Mouse (Mus musculus): ENCODE data around the gene Gm20773. TPM values are rescaled to one million over a fixed set of nuclear protein-coding genes. Genes with fewer than 3 reads are reported as not detected.
"Not testable (repeated sequence)": the region's sequence is repeated elsewhere in the genome, so short reads cannot be mapped to it uniquely, and the experiment has no call there.

The Gm20773 gene
- polyA plus RNA-seq (2014; fragmentation: Nextera tagmentation; extraction: Ambion mirVana) = not detected in 2 replicates

DNA sequence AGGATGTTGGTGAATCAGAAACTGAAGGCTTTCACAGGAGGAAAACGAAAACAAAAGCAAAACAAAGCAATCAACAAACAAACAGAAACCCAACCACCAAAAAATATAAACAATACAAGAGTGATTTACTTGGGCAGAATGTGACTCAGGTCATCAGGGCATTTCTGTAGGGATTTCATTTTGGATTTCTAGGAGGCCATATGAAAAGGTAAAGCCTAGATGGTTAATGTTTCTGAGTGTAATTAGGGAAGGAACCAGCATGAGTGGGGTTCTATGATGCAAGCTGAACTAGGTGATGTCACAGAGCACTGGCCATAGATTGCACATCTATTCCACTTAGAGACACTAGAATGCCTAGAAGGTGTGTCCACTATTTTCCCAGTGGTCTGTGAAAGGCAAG, at the start of gene Gm20773:
TSS of gene Gm20773 (plus strand) at position 301 of the 400 bp plus-strand sequence.
- not testable (repeated sequence) for H3K27ac ChIP-seq (replicated peaks in 1 of 2; ENCODE audit: control insufficient read depth in 1 of 2, insufficient read depth in 1 of 2, low read depth in 2 of 2, low read length in 2 of 2); H3K4me2 ChIP-seq (ENCODE audit: low read length); ATAC-seq (ENCODE audit: insufficient number of reproducible peaks, insufficient read depth, low FRiP score, low read depth); H3K36me3 ChIP-seq (ENCODE audit: control insufficient read depth, insufficient read depth, low read length); H3K4me1 ChIP-seq (ENCODE audit: control insufficient read depth in 2 of 2, insufficient read depth in 2 of 2, low read length in 2 of 2); H3K4me3 ChIP-seq (ENCODE audit: control insufficient read depth in 1 of 2, insufficient read depth in 1 of 2, low read depth in 1 of 2, low read length in 2 of 2); H3K9ac ChIP-seq (ENCODE audit: low read length); H3K9me3 ChIP-seq (ENCODE audit: control insufficient read depth, low read length); H3K27me3 ChIP-seq (ENCODE audit: control insufficient read depth, insufficient read depth, low read length)
- no CpG with 5 or more reads among the region's 1 CpGs for WGBS

DNA sequence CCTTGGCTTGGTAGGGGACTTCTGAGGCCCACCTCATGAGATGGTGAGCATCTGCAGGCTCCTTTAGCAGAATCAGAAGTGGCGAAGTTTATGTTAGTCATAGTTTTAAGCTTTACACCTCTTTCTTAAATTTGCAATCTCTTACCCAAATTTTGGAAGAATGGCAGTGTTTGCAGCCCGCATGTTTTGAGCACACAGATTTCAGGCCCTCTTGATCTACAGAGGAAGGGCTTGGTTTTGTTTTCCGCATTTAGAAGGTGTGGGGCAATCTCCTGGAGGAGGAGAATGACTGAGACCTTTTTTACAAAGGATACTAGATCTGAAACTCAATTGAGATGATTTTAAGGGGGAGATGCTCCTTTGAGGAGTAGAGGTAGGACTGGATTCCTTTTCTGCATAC, 28.3 kb upstream of the Gm20773 start, which contains the start of gene Gm21866:
TSS of gene Gm21866 (minus strand) at position 101 of the 400 bp plus-strand sequence.
- not testable (repeated sequence) for H3K9ac ChIP-seq (ENCODE audit: low read length); H3K27ac ChIP-seq (replicated peaks in 1 of 2; ENCODE audit: control insufficient read depth in 1 of 2, insufficient read depth in 1 of 2, low read depth in 2 of 2, low read length in 2 of 2); H3K36me3 ChIP-seq (ENCODE audit: control insufficient read depth, insufficient read depth, low read length); H3K4me3 ChIP-seq (ENCODE audit: control insufficient read depth in 1 of 2, insufficient read depth in 1 of 2, low read depth in 1 of 2, low read length in 2 of 2); H3K9me3 ChIP-seq (ENCODE audit: control insufficient read depth, low read length); H3K4me1 ChIP-seq (ENCODE audit: control insufficient read depth in 2 of 2, insufficient read depth in 2 of 2, low read length in 2 of 2); ATAC-seq (ENCODE audit: insufficient number of reproducible peaks, insufficient read depth, low FRiP score, low read depth); H3K27me3 ChIP-seq (ENCODE audit: control insufficient read depth, insufficient read depth, low read length); H3K4me2 ChIP-seq (ENCODE audit: low read length)
- WGBS = 40% methylated on average over 1 of the region's 3 CpGs

Other genes starting within 250 kb of the Gm20773 start
- gene Gm21440, start 241.6 kb upstream of the Gm20773 start, polyA plus RNA-seq (2014; fragmentation: Nextera tagmentation; extraction: Ambion mirVana) = not detected in 2 replicates
- not detected in 2 replicates for gene Gm21454, start 241.6 kb upstream of the Gm20773 start, polyA plus RNA-seq (2014; fragmentation: Nextera tagmentation; extraction: Ambion mirVana)
- not detected in 2 replicates for gene Gm21725, start 145.0 kb upstream of the Gm20773 start, polyA plus RNA-seq (2014; fragmentation: Nextera tagmentation; extraction: Ambion mirVana)
- not detected in 2 replicates for gene Gm21866, start 28.4 kb upstream of the Gm20773 start, polyA plus RNA-seq (2014; fragmentation: Nextera tagmentation; extraction: Ambion mirVana)

Data from heart, embryonic 14.5 days (tissue).